Mouse (Mus musculus): Measurements from ENCODE around the gene D10Jhu81e. TPM values are rescaled to one million over a fixed set of nuclear protein-coding genes. Genes with fewer than 3 reads are reported as not detected.

D10Jhu81e gene
- polyA plus RNA-seq, 1 experiment from 2014 or later: 29.4 TPM

GRCm38 (mm10) chr10:78139572-78140250 lies 29.9 kb downstream of the D10Jhu81e start:
- H3K27ac ChIP-seq (ENCODE audit: low read length): no peak overlapping the region
- WGBS: 79% methylated on average over 11 of the region's 11 CpGs
- H3K9ac ChIP-seq (replicated peaks; ENCODE audit: low read depth, low read length): no peak overlapping the region
- no peaks in the 10 kb centered on the region for H3K27me3 ChIP-seq (replicated peaks; ENCODE audit: control insufficient read depth, insufficient read depth, low read length)
- H3K9me3 ChIP-seq (ENCODE audit: control insufficient read depth, low read length): no peaks in the 10 kb centered on the region
- ATAC-seq: no peak
- peaks cover 8% of the 10 kb centered on the region for H3K4me1 ChIP-seq (replicated peaks; ENCODE audit: control insufficient read depth, insufficient read depth, low read length)
- no peaks in the 10 kb centered on the region for H3K36me3 ChIP-seq (ENCODE audit: control insufficient read depth, insufficient read depth)
- no peak overlapping the region for H3K4me3 ChIP-seq (replicated peaks; ENCODE audit: low read length)
- H3K4me2 ChIP-seq (ENCODE audit: low read length): no peak overlapping the region

DNA sequence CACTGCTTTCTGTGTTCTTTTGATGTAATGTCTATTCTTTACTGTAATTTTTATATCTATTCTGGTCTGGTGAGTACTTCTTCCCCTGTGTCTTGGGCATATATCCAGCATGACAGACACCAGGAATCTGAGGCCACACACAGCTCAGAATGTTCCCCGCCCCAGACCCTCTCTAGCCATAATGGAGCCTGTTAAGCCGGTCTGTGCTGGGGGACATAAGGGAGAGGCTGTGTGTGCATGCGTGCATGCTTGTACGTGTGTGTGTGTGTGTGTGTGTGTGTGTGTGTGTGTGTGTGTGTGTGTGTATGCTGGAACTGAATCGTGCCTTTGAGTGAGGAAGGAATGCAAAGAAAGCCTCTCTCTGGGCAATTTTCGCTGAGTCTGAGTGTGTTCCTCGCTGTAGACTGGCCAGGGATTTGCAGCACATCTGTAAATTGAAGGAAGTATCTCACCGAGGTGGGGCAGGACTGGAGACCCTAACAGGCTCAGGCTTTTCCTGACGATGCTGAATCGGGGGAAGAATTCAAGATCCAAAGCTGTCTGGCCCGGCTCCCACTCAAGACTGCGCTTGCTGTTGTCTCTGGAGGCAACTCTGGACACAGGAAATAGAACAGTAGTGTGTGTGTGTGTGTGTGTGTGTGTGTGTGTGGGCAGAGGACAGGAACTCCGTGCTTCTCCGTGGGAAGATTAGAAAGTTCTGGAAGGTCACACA lies 30.6 kb downstream of the D10Jhu81e start:
- no peaks in the 10 kb centered on the region for H3K9me3 ChIP-seq (ENCODE audit: control insufficient read depth, low read length)
- H3K4me2 ChIP-seq (ENCODE audit: low read length): no peak overlapping the region
- no peak overlapping the region for H3K9ac ChIP-seq (replicated peaks; ENCODE audit: low read depth, low read length)
- WGBS: 51% methylated on average over 14 of the region's 14 CpGs
- no peak overlapping the region for H3K27ac ChIP-seq (ENCODE audit: low read length)
- no peaks in the 10 kb centered on the region for H3K36me3 ChIP-seq (ENCODE audit: control insufficient read depth, insufficient read depth)
- no peak overlapping the region for H3K4me3 ChIP-seq (replicated peaks; ENCODE audit: low read length)
- H3K4me1 ChIP-seq (replicated peaks; ENCODE audit: control insufficient read depth, insufficient read depth, low read length): peaks cover 8% of the 10 kb centered on the region
- 0 out of 2 replicates have a peak, but pooled peaks have one; percentile 18 for ATAC-seq
- no peaks in the 10 kb centered on the region for H3K27me3 ChIP-seq (replicated peaks; ENCODE audit: control insufficient read depth, insufficient read depth, low read length)

DNA sequence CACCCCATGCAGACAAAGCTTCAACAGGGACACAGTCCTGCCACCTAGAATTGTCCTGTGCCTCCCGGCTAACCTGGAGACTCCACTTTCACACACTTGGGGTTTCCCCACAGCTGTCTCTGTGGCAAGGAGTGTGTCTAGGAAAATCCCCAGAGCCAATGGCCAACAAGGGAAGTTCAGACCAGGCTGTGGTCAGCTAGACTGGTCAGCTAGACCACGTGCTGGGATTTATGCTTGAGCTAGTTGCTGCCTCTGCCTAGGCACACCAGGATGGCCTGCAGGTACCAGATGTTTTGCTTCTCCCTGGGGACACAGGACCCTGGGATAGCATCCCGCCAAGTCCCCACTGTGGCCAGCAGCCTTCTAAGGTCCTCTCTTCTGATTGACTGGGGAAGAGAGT lies 32.4 kb downstream of the D10Jhu81e start:
- Histone ChIP-seq H3K4me1 (replicated peaks; ENCODE audit: control insufficient read depth, insufficient read depth, low read length) (peaks cover 8% of the 10 kb centered on the region), H3K27ac (ENCODE audit: low read length) (no peak overlapping the region), H3K4me3 (replicated peaks; ENCODE audit: low read length) (no peak overlapping the region), H3K36me3 (ENCODE audit: control insufficient read depth, insufficient read depth) (no peaks in the 10 kb centered on the region), H3K9ac (replicated peaks; ENCODE audit: low read depth, low read length) (no peak overlapping the region), H3K9me3 (ENCODE audit: control insufficient read depth, low read length) (no peaks in the 10 kb centered on the region), H3K27me3 (replicated peaks; ENCODE audit: control insufficient read depth, insufficient read depth, low read length) (no peaks in the 10 kb centered on the region), H3K4me2 (ENCODE audit: low read length) (no peak overlapping the region)
- WGBS: 94% methylated on average over 3 of the region's 3 CpGs
- ATAC-seq: no peak

DNA sequence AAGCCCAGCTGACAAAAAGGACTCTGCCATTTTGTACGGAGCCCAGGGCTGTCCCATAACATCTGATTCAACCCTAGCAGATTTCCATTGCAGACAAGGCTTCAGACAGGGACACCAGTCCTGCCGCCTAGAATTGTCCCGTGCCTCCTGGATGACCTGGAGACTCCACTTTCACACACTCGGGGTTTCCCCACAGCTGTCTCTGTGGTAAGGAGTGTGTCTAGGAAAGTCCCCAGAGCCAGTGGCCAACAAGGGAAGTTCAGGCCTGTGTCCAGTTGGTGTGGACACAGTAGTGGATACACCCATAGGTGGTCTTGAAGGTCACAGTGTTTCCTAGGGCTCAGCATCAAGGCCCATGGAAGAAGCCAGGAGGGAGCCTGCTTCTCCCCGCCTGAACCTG lies 33.6 kb downstream of the D10Jhu81e start:
- Histone ChIP-seq H3K9ac (replicated peaks; ENCODE audit: low read depth, low read length) (no peak overlapping the region), H3K36me3 (ENCODE audit: control insufficient read depth, insufficient read depth) (no peaks in the 10 kb centered on the region), H3K27me3 (replicated peaks; ENCODE audit: control insufficient read depth, insufficient read depth, low read length) (no peaks in the 10 kb centered on the region), H3K27ac (ENCODE audit: low read length) (no peak overlapping the region), H3K9me3 (ENCODE audit: control insufficient read depth, low read length) (no peaks in the 10 kb centered on the region), H3K4me3 (replicated peaks; ENCODE audit: low read length) (no peak overlapping the region), H3K4me1 (replicated peaks; ENCODE audit: control insufficient read depth, insufficient read depth, low read length) (peaks cover 8% of the 10 kb centered on the region), H3K4me2 (ENCODE audit: low read length) (no peak overlapping the region)
- no peak for ATAC-seq
- 87% methylated on average over 5 of the region's 5 CpGs for WGBS

DNA sequence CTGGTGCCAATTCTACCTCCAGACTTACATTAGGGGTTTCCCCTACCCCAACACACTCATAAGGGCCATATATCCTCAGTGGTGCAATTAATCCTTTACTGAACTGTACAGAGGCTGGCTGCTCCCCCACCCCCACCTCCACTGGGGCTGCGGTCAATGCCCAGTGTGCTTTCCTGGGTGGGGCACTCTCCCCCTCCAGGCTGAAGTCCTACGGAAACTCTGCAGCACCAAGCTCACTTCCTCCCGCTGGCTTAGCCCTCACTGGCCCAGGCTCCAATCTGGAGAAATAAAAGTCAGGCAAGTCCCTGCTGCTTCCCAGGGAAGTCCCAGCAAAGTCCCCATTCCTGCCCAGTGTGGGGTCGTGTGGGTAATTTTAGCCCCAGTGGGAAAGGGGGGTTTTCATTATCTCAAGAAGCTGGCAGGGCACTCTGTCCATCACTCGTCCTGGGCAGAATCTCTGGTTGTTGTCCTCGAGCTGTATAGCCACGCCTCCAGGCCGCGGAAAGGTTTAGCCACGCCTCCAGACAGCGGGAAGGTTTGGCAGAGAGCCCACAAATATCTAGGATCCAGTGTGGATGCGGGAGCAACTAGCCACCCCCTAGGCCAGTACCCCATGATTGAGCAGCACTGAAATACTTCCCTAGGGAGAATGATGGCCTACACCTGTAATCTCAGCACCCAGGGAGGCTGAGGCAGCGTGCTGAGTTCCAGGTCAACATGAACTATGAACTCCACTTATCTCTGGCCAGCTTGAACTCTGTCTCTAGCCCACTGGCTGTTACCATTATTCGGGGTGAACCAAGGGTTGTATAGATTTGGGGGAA lies 34.4 kb downstream of the D10Jhu81e start:
- peak overlapping the region; percentile 25; the same call in 1 of the 2 replicates for H3K9ac ChIP-seq (replicated peaks; ENCODE audit: low read depth, low read length)
- peaks cover 8% of the 10 kb centered on the region for H3K4me1 ChIP-seq (replicated peaks; ENCODE audit: control insufficient read depth, insufficient read depth, low read length)
- WGBS: 9% methylated on average over 14 of the region's 14 CpGs
- H3K36me3 ChIP-seq (ENCODE audit: control insufficient read depth, insufficient read depth): no peaks in the 10 kb centered on the region
- no peaks in the 10 kb centered on the region for H3K27me3 ChIP-seq (replicated peaks; ENCODE audit: control insufficient read depth, insufficient read depth, low read length)
- no peak overlapping the region for H3K4me3 ChIP-seq (replicated peaks; ENCODE audit: low read length)
- H3K4me2 ChIP-seq (ENCODE audit: low read length): peak overlapping the region; percentile 21; the same call in 1 of the 2 replicates
- H3K27ac ChIP-seq (ENCODE audit: low read length): no peak overlapping the region
- peak; percentile 28; the same call in 1 of the 2 replicates for ATAC-seq
- no peaks in the 10 kb centered on the region for H3K9me3 ChIP-seq (ENCODE audit: control insufficient read depth, low read length)

DNA sequence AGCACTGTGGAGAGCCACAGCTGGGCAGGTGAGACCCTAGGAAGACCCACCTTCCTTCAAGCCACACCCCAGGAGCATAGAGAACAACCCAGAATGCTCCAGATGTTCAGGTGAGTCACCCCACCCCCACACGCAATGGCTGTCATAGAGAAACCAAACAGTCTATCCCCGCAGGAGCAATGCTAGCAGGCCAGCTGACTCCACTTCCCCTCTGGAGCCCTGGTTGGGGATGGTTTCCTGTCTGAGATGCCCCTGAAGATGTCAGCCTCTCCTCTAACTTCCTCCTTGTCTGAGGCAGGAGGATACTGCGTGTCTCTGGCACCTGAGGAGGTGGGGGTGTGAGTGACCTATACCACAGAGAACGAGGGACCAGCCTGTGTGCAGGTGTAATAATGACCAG lies 35.2 kb downstream of the D10Jhu81e start:
- WGBS: 84% methylated on average over 4 of the region's 4 CpGs
- no peaks in the 10 kb centered on the region for H3K36me3 ChIP-seq (ENCODE audit: control insufficient read depth, insufficient read depth)
- no peak for ATAC-seq

DNA sequence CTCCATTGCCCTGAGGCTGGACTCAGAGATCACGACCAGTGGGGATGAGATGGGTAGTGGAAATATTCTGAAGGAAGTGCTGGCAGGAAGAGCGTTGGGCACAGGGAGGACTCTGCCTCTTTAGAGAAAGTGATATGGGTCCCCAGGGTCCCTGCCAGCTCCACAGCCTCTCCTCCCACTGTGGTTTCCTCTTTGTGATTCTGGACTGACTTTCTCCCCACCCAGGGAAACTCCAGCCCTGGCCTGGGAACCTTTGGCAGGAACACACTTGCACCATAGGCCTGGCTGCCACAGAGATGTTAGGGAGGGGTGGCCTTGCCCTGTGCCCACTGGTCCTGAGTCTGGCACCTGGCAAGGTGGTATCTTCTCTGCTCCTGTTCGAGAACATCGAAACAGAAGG lies 39.6 kb downstream of the D10Jhu81e start:
- H3K4me3 ChIP-seq (replicated peaks; ENCODE audit: low read length): no peak overlapping the region
- peaks cover 4% of the 10 kb centered on the region for H3K4me1 ChIP-seq (replicated peaks; ENCODE audit: control insufficient read depth, insufficient read depth, low read length)
- H3K4me2 ChIP-seq (ENCODE audit: low read length): no peak overlapping the region
- H3K36me3 ChIP-seq (ENCODE audit: control insufficient read depth, insufficient read depth): no peaks in the 10 kb centered on the region
- H3K9ac ChIP-seq (replicated peaks; ENCODE audit: low read depth, low read length): no peak overlapping the region
- H3K9me3 ChIP-seq (ENCODE audit: control insufficient read depth, low read length): no peaks in the 10 kb centered on the region
- no peak overlapping the region for H3K27ac ChIP-seq (ENCODE audit: low read length)
- ATAC-seq: no peak
- WGBS: 81% methylated on average over 4 of the region's 4 CpGs
- no peaks in the 10 kb centered on the region for H3K27me3 ChIP-seq (replicated peaks; ENCODE audit: control insufficient read depth, insufficient read depth, low read length)

More for the DNA sequence above, 35.2 kb downstream of the D10Jhu81e start:
- peaks cover 8% of the 10 kb centered on the region for H3K4me1 ChIP-seq (replicated peaks; ENCODE audit: control insufficient read depth, insufficient read depth, low read length)
- no peaks in the 10 kb centered on the region for H3K9me3 ChIP-seq (ENCODE audit: control insufficient read depth, low read length)
- no peak overlapping the region for H3K4me2 ChIP-seq (ENCODE audit: low read length)
- no peak overlapping the region for H3K27ac ChIP-seq (ENCODE audit: low read length)
- no peak overlapping the region for H3K4me3 ChIP-seq (replicated peaks; ENCODE audit: low read length)
- H3K27me3 ChIP-seq (replicated peaks; ENCODE audit: control insufficient read depth, insufficient read depth, low read length): no peaks in the 10 kb centered on the region
- H3K9ac ChIP-seq (replicated peaks; ENCODE audit: low read depth, low read length): no peak overlapping the region

GRCm38 (mm10) chr10:78129423-78129822 lies 40.2 kb downstream of the D10Jhu81e start:
- no peak overlapping the region for H3K4me3 ChIP-seq (replicated peaks; ENCODE audit: low read length)
- H3K4me1 ChIP-seq (replicated peaks; ENCODE audit: control insufficient read depth, insufficient read depth, low read length): 0 out of 2 replicates have a peak, but pooled peaks cover 3% of the 10 kb centered on the region
- no peak for ATAC-seq
- no peak overlapping the region for H3K4me2 ChIP-seq (ENCODE audit: low read length)
- no peaks in the 10 kb centered on the region for H3K27me3 ChIP-seq (replicated peaks; ENCODE audit: control insufficient read depth, insufficient read depth, low read length)
- H3K27ac ChIP-seq (ENCODE audit: low read length): no peak overlapping the region
- H3K9me3 ChIP-seq (ENCODE audit: control insufficient read depth, low read length): no peaks in the 10 kb centered on the region
- no peaks in the 10 kb centered on the region for H3K36me3 ChIP-seq (ENCODE audit: control insufficient read depth, insufficient read depth)
- no peak overlapping the region for H3K9ac ChIP-seq (replicated peaks; ENCODE audit: low read depth, low read length)
- WGBS: 62% methylated on average over 11 of the region's 11 CpGs

- no peaks in the 10 kb centered on the region for H3K27me3 ChIP-seq (replicated peaks; ENCODE audit: control insufficient read depth, insufficient read depth, low read length)
- no peak overlapping the region for H3K9ac ChIP-seq (replicated peaks; ENCODE audit: low read depth, low read length)
- WGBS: 73% methylated on average over 2 of the region's 2 CpGs
- ATAC-seq: no peak
- no peak overlapping the region for H3K4me3 ChIP-seq (replicated peaks; ENCODE audit: low read length)
- H3K4me2 ChIP-seq (ENCODE audit: low read length): no peak overlapping the region
- H3K27ac ChIP-seq (ENCODE audit: low read length): no peak overlapping the region
- no peaks in the 10 kb centered on the region for H3K36me3 ChIP-seq (ENCODE audit: control insufficient read depth, insufficient read depth)
- H3K9me3 ChIP-seq (ENCODE audit: control insufficient read depth, low read length): no peaks in the 10 kb centered on the region
- 0 out of 2 replicates have a peak, but pooled peaks cover 3% of the 10 kb centered on the region for H3K4me1 ChIP-seq (replicated peaks; ENCODE audit: control insufficient read depth, insufficient read depth, low read length)
Observed at GRCm38 (mm10) chr10:78128647-78129046, 40.9 kb downstream of the D10Jhu81e start.
